ENCODE assay signal across 10 mouse cellular contexts in genomic region chr10:127050119-127050474, GRCm38 (mm10). TPM values are rescaled to one million over a fixed set of nuclear protein-coding genes. Genes with fewer than 3 reads are reported as not detected.
DNase-seq lines count a peak whose midpoint lies in the region; ATAC-seq and TF ChIP-seq lines count a peak whose summit lies in the region.
"Had no signal": no experiment of that assay in that cellular context is flagged by ENCODE, and none has a peak within 500 bp of the region (broad histone marks: within the 10 kb centered on the region; RNA-seq: fewer than 3 reads in every experiment).

No protein-coding gene starts in this region.

- no peak overlapping the region for H3K9ac ChIP-seq in hindbrain, embryonic 12.5 days
- H3K9ac ChIP-seq in hindbrain, postnatal 0 days (replicated peaks; ENCODE audit: low read length) = no peak overlapping the region
- H3K9ac ChIP-seq in midbrain, embryonic 14.5 days (replicated peaks; ENCODE audit: low read length) = no peak overlapping the region
- H3K9ac ChIP-seq in midbrain, embryonic 16.5 days (ENCODE audit: low read depth, low read length) = no peak overlapping the region
- no peak overlapping the region for H3K9ac ChIP-seq in intestine, postnatal 0 days (ENCODE audit: low read depth, low read length)

- H3K36me3 ChIP-seq in hindbrain, embryonic 12.5 days = peaks cover 17% of the 10 kb centered on the region
- H3K36me3 ChIP-seq in hindbrain, postnatal 0 days (ENCODE audit: insufficient read depth, low read length) = peaks cover 12% of the 10 kb centered on the region; the same call in 1 of the 2 replicates
- peaks cover 23% of the 10 kb centered on the region for H3K36me3 ChIP-seq in midbrain, embryonic 14.5 days (ENCODE audit: control insufficient read depth, insufficient read depth, low read length)
- peaks cover 11% of the 10 kb centered on the region for H3K36me3 ChIP-seq in midbrain, embryonic 16.5 days (ENCODE audit: control insufficient read depth, insufficient read depth, low read length)
- H3K36me3 ChIP-seq in intestine, postnatal 0 days (ENCODE audit: control insufficient read depth, insufficient read depth) = peaks cover under 1% of the 10 kb centered on the region

- H3K27ac ChIP-seq in hindbrain, embryonic 12.5 days = no peak overlapping the region
- no peak overlapping the region for H3K27ac ChIP-seq in hindbrain, postnatal 0 days
- H3K27ac ChIP-seq in midbrain, embryonic 14.5 days (replicated peaks; ENCODE audit: low read depth, low read length) = no peak overlapping the region
- no peak overlapping the region for H3K27ac ChIP-seq in midbrain, embryonic 16.5 days (ENCODE audit: low read length)
- no peak overlapping the region for H3K27ac ChIP-seq in intestine, postnatal 0 days (ENCODE audit: low read depth, low read length)
- H3K27ac ChIP-seq: hindbrain, embryonic 13.5 days had no signal

- H3K4me2 ChIP-seq in hindbrain, embryonic 12.5 days (replicated peaks) = no peak overlapping the region
- H3K4me2 ChIP-seq in hindbrain, postnatal 0 days (ENCODE audit: low read depth, low read length) = no peak overlapping the region
- no peak overlapping the region for H3K4me2 ChIP-seq in midbrain, embryonic 14.5 days (ENCODE audit: low read length)
- no peak overlapping the region for H3K4me2 ChIP-seq in midbrain, embryonic 16.5 days (ENCODE audit: low read length)
- peak overlapping the region; percentile 59 for H3K4me2 ChIP-seq in intestine, postnatal 0 days (replicated peaks; ENCODE audit: low read depth)
- H3K4me2 ChIP-seq: hindbrain, embryonic 13.5 days had no signal

- WGBS in hindbrain, embryonic 12.5 days = 23% methylated on average over 10 of the region's 10 CpGs
- 24% methylated on average over 10 of the region's 10 CpGs for WGBS in hindbrain, postnatal 0 days
- 22% methylated on average over 10 of the region's 10 CpGs for WGBS in midbrain, embryonic 14.5 days
- 19% methylated on average over 10 of the region's 10 CpGs for WGBS in midbrain, embryonic 16.5 days
- WGBS in intestine, postnatal 0 days = 13% methylated on average over 10 of the region's 10 CpGs

- no peak for DNase-seq in hindbrain, postnatal 0 days (ENCODE audit: low spot score)
- no peak for DNase-seq in midbrain, embryonic 14.5 days
- no peak for DNase-seq in spleen, postnatal 4 days (ENCODE audit: low spot score in 2 of 2)
- no peak for DNase-seq in left cerebral cortex, adult 11 months (ENCODE audit: low spot score)
- DNase-seq: spleen, adult 18-20 months had no signal

- H3K4me1 ChIP-seq in hindbrain, embryonic 12.5 days = peaks cover 12% of the 10 kb centered on the region; the same call in 1 of the 2 replicates
- H3K4me1 ChIP-seq in hindbrain, postnatal 0 days (ENCODE audit: insufficient read depth, low read length) = peaks cover 6% of the 10 kb centered on the region; the same call in 1 of the 2 replicates
- no peaks in the 10 kb centered on the region for H3K4me1 ChIP-seq in midbrain, embryonic 14.5 days (ENCODE audit: control insufficient read depth, insufficient read depth, low read length)
- H3K4me1 ChIP-seq in midbrain, embryonic 16.5 days (ENCODE audit: control insufficient read depth, insufficient read depth, low read length) = peaks cover 5% of the 10 kb centered on the region; the same call in 1 of the 2 replicates
- H3K4me1 ChIP-seq in intestine, postnatal 0 days (replicated peaks; ENCODE audit: control insufficient read depth, insufficient read depth, low read length) = peaks cover 6% of the 10 kb centered on the region; the same call in 1 of the 2 replicates

- H3K27me3 ChIP-seq in hindbrain, embryonic 12.5 days = peaks cover 53% of the 10 kb centered on the region
- H3K27me3 ChIP-seq in hindbrain, postnatal 0 days (ENCODE audit: insufficient read depth, low read length) = peaks cover 26% of the 10 kb centered on the region; the same call in 1 of the 2 replicates
- peaks cover 41% of the 10 kb centered on the region for H3K27me3 ChIP-seq in midbrain, embryonic 14.5 days (ENCODE audit: control insufficient read depth, insufficient read depth, low read length)
- peaks cover 43% of the 10 kb centered on the region for H3K27me3 ChIP-seq in midbrain, embryonic 16.5 days (ENCODE audit: control insufficient read depth, insufficient read depth, low read depth, low read length)
- H3K27me3 ChIP-seq in intestine, postnatal 0 days (replicated peaks; ENCODE audit: control insufficient read depth, insufficient read depth, low read length) = peaks cover 38% of the 10 kb centered on the region

- H3K9me3 ChIP-seq in hindbrain, embryonic 12.5 days (replicated peaks) = no peaks in the 10 kb centered on the region
- H3K9me3 ChIP-seq in hindbrain, postnatal 0 days (ENCODE audit: low read length) = no peaks in the 10 kb centered on the region
- no peaks in the 10 kb centered on the region for H3K9me3 ChIP-seq in midbrain, embryonic 14.5 days (ENCODE audit: control insufficient read depth, low read length)
- H3K9me3 ChIP-seq in midbrain, embryonic 16.5 days (replicated peaks; ENCODE audit: control insufficient read depth, low read length, poor library complexity, severe bottlenecking) = no peaks in the 10 kb centered on the region
- no peaks in the 10 kb centered on the region for H3K9me3 ChIP-seq in intestine, postnatal 0 days (ENCODE audit: control insufficient read depth)
- H3K9me3 ChIP-seq: hindbrain, embryonic 13.5 days had no signal

- peak overlapping the region; percentile 7; the same call in 1 of the 2 replicates for H3K4me3 ChIP-seq in hindbrain, embryonic 12.5 days
- no peak overlapping the region for H3K4me3 ChIP-seq in hindbrain, postnatal 0 days (ENCODE audit: low read length)
- no peak overlapping the region for H3K4me3 ChIP-seq in midbrain, embryonic 14.5 days (replicated peaks; ENCODE audit: low read depth, low read length)
- H3K4me3 ChIP-seq in midbrain, embryonic 16.5 days (ENCODE audit: low read depth, low read length) = no peak overlapping the region
- H3K4me3 ChIP-seq in intestine, postnatal 0 days (ENCODE audit: low read depth, low read length) = peak overlapping the region; percentile 35; the same call in 1 of the 2 replicates
- H3K4me3 ChIP-seq: hindbrain, embryonic 13.5 days had no signal

- no peak for ATAC-seq in hindbrain, embryonic 12.5 days (ENCODE audit: low FRiP score)
- ATAC-seq in hindbrain, postnatal 0 days = no peak
- ATAC-seq in midbrain, embryonic 14.5 days (ENCODE audit: low FRiP score, low TSS enrichment) = peak; percentile 28; the same call in 1 of the 2 replicates
- no peak for ATAC-seq in midbrain, embryonic 16.5 days
- ATAC-seq in intestine, postnatal 0 days = no peak; the same call in 1 of the 2 replicates

- no peak for TF ChIP-seq CTCF in hindbrain, postnatal 0 days (IDR thresholded peaks at IDR 0.05; ENCODE audit: low read depth)
- no peak for TF ChIP-seq CTCF in intestine, postnatal 0 days (IDR thresholded peaks at IDR 0.05; ENCODE audit: low read depth)

RNA-seq across cellular contexts. Expression of gene Cyp27b1, which starts 2.0 kb away (rescaled TPM):
- 0.25 TPM in 1 of 2 replicates, not detected in the other for polyA plus RNA-seq in hindbrain, embryonic 12.5 days (2016; fragmentation: Nextera tagmentation; extraction: Ambion mirVana)
- total RNA-seq in hindbrain, postnatal 0 days (2014; rRNA removed) = 0.26 and 0.58 TPM in 2 replicates
- not detected in 2 replicates for polyA plus RNA-seq in hindbrain, postnatal 0 days (2015; fragmentation: Nextera tagmentation; extraction: Ambion mirVana)
- not detected in 2 replicates for polyA plus RNA-seq in midbrain, embryonic 14.5 days (2014; fragmentation: Nextera tagmentation; extraction: Ambion mirVana)
- polyA plus RNA-seq in midbrain, embryonic 16.5 days (2015; fragmentation: Nextera tagmentation; extraction: Ambion mirVana) = 0.08 and 0.14 TPM in 2 replicates
- polyA plus RNA-seq in intestine, postnatal 0 days (2015; fragmentation: Nextera tagmentation; extraction: Ambion mirVana) = not detected in 2 replicates
- polyA plus RNA-seq: lung, embryonic 14.5 days had no signal

RNA-seq across cellular contexts. Expression of gene Eef1akmt3, which starts 8.8 kb away (rescaled TPM):
- polyA plus RNA-seq in hindbrain, embryonic 12.5 days (2016; fragmentation: Nextera tagmentation; extraction: Ambion mirVana) = 0.22 and 0.34 TPM in 2 replicates
- 0.31 TPM in 1 of 2 replicates, not detected in the other for total RNA-seq in hindbrain, postnatal 0 days (2014; rRNA removed)
- 0.19 TPM in 2 replicates for polyA plus RNA-seq in hindbrain, postnatal 0 days (2015; fragmentation: Nextera tagmentation; extraction: Ambion mirVana)
- 0.08 and 0.22 TPM in 2 replicates for polyA plus RNA-seq in midbrain, embryonic 14.5 days (2014; fragmentation: Nextera tagmentation; extraction: Ambion mirVana)
- 0.21 and 0.22 TPM in 2 replicates for polyA plus RNA-seq in midbrain, embryonic 16.5 days (2015; fragmentation: Nextera tagmentation; extraction: Ambion mirVana)
- 0.16 and 0.17 TPM in 2 replicates for polyA plus RNA-seq in intestine, postnatal 0 days (2015; fragmentation: Nextera tagmentation; extraction: Ambion mirVana)

RNA-seq across cellular contexts. Expression of gene Mettl1, which starts 8.9 kb away (rescaled TPM):
- polyA plus RNA-seq in hindbrain, embryonic 12.5 days (2016; fragmentation: Nextera tagmentation; extraction: Ambion mirVana) = 31.8 and 34.9 TPM in 2 replicates
- 9.3 and 10.0 TPM in 2 replicates for total RNA-seq in hindbrain, postnatal 0 days (2014; rRNA removed)
- polyA plus RNA-seq in hindbrain, postnatal 0 days (2015; fragmentation: Nextera tagmentation; extraction: Ambion mirVana) = 23.8 and 23.9 TPM in 2 replicates
- 17.4 and 20.8 TPM in 2 replicates for polyA plus RNA-seq in midbrain, embryonic 14.5 days (2014; fragmentation: Nextera tagmentation; extraction: Ambion mirVana)
- polyA plus RNA-seq in midbrain, embryonic 16.5 days (2015; fragmentation: Nextera tagmentation; extraction: Ambion mirVana) = 20.1 TPM in 2 replicates
- polyA plus RNA-seq in intestine, postnatal 0 days (2015; fragmentation: Nextera tagmentation; extraction: Ambion mirVana) = 19.8 and 22.1 TPM in 2 replicates

RNA-seq across cellular contexts. Expression of gene March9, which starts 9.9 kb away (rescaled TPM):
- 5.4 and 6.1 TPM in 2 replicates for polyA plus RNA-seq in hindbrain, embryonic 12.5 days (2016; fragmentation: Nextera tagmentation; extraction: Ambion mirVana)
- total RNA-seq in hindbrain, postnatal 0 days (2014; rRNA removed) = 78.3 and 80.1 TPM in 2 replicates
- 6.7 and 7.0 TPM in 2 replicates for polyA plus RNA-seq in hindbrain, postnatal 0 days (2015; fragmentation: Nextera tagmentation; extraction: Ambion mirVana)
- polyA plus RNA-seq in midbrain, embryonic 14.5 days (2014; fragmentation: Nextera tagmentation; extraction: Ambion mirVana) = 11.8 and 17.4 TPM in 2 replicates
- 5.6 and 6.3 TPM in 2 replicates for polyA plus RNA-seq in midbrain, embryonic 16.5 days (2015; fragmentation: Nextera tagmentation; extraction: Ambion mirVana)
- polyA plus RNA-seq in intestine, postnatal 0 days (2015; fragmentation: Nextera tagmentation; extraction: Ambion mirVana) = 0.91 and 1.1 TPM in 2 replicates

RNA-seq across cellular contexts. Expression of gene Cdk4, which starts 13.2 kb away (rescaled TPM):
- polyA plus RNA-seq in hindbrain, embryonic 12.5 days (2016; fragmentation: Nextera tagmentation; extraction: Ambion mirVana) = 1,725 and 1,814 TPM in 2 replicates
- total RNA-seq in hindbrain, postnatal 0 days (2014; rRNA removed) = 483 and 524 TPM in 2 replicates
- 519 and 563 TPM in 2 replicates for polyA plus RNA-seq in hindbrain, postnatal 0 days (2015; fragmentation: Nextera tagmentation; extraction: Ambion mirVana)
- 1,072 and 1,231 TPM in 2 replicates for polyA plus RNA-seq in midbrain, embryonic 14.5 days (2014; fragmentation: Nextera tagmentation; extraction: Ambion mirVana)
- polyA plus RNA-seq in midbrain, embryonic 16.5 days (2015; fragmentation: Nextera tagmentation; extraction: Ambion mirVana) = 646 and 776 TPM in 2 replicates
- 500 and 515 TPM in 2 replicates for polyA plus RNA-seq in intestine, postnatal 0 days (2015; fragmentation: Nextera tagmentation; extraction: Ambion mirVana)

Comparison
In these comparisons a context has a peak if more than half of its experiments do, and no peak if none do; other contexts are left out.
1. H3K4me3 ChIP-seq: peak in hindbrain, embryonic 12.5 days (single experiment) and intestine, postnatal 0 days (single experiment); none in hindbrain, postnatal 0 days (single experiment), midbrain, embryonic 14.5 days (single experiment) and midbrain, embryonic 16.5 days (single experiment).